Mouse (Mus musculus) heart, adult 11 months (tissue): ENCODE data around the gene Acad10.
"Not testable (repeated sequence)": the region's sequence is repeated elsewhere in the genome, so short reads cannot be mapped to it uniquely, and the experiment has no call there.

ENCODE experiments used
- DNase-seq: peaks from one replicate; pipeline ENCODE4 v3.0.0; 2022

Gene Acad10

DNA sequence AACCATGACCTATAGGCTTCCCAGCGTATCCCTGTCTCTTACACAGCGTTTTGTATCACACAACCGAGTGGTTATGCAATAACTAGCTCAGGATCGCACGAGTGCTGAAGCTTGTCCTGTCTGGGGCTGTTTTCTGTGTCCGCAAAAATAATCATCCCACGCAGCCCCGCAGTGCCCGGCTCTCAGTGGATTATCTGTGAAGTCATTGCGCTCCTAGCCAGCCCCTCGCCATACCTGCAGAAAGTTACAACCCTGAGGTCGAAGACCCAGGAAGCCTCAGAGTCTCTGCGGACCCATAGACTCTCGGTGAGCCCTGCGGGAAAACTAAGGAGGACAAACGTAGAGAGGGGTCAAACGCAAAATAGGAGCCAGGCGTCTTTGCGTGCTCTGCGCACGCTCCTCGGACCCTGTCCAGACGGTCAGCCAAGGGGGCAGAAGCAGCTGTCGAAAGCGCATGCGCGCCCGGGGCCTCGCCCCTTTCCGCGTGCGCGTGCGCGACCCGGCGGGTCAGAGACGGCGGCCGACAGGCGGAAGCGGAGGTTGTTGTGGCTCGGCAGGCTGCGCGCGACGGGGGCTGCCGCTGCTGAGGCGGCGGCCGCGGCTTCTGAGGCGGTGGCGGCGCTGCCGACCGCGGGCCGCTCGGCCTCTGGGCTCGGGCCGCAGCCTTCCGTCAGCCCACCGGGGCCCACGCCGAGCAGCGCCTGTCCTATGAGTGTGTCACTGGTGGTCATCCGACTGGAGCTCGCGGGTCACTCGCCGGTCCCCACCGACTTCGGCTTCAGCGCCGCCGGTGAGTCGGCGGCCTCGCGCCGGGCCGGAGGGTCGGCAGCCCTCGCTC lies at the start of gene Acad10, which contains the start of gene Brap:
TSS of gene Acad10 (minus strand) at position 456 of the 838 bp plus-strand sequence.
TSS of gene Brap (plus strand) at position 505 of the 838 bp plus-strand sequence.
- DNase-seq = peak; percentile 100

- DNase-seq = no peak
These were observed 44.4 kb upstream of the Acad10 start for GRCm38 (mm10) chr5:121704512-121705248.

GRCm38 (mm10) chr5:121703341-121703740 lies 43.0 kb upstream of the Acad10 start:
- DNase-seq = no peak

DNA sequence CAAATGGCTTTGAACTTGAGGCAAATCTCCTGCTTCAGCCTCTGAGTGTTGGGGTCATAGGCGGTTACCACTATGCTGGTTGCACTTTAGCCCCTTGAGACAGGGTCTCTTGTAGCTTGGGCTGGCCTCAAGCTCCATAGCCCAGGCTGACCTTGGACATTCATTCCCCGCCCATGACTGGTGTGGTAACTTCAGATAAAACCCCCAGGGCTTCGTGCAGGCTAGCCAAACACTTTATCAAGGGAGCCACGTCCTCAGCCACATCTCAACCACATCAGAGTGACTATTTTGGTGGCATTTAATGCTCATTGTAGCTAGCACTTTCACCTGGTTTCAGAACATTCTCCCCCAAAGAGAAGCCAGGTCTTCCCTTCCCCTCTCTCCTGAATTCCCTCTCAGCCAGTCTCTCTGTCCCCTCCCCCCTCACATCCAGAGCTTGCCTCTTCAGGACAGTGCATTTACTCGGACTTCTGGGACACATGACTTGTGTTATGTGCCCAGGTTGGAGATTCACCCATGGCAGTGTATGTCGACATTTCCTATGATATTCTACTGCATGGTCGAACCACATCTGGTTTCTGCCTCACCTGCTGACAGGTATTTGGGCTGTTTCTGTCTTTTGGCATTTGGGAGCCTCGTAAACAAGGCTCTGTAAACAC lies 40.9 kb upstream of the Acad10 start:
- DNase-seq = no peak

DNA sequence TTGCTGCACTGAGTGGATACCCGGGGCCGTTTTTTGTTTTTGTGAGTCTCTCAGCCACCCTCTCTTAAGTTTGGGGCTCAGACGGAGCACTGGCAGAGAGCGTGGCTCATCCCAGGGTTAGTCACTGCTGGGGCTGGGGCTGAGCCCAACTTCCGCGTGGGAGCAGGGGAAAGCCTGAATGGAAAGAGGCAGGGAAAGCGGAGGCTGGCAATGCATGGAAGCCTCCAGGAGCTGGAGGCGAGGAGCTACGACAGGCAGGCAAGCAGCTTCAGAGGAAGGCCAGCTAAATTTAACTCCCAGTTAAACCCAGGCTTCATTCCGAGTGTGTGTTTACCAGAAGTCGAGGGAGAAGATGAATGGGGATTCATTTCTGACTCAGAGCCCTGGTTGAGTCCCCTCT lies 40.2 kb upstream of the Acad10 start:
- DNase-seq = no peak

- DNase-seq = no peak
These were observed 39.6 kb upstream of the Acad10 start for GRCm38 (mm10) chr5:121699891-121700290.

GRCm38 (mm10) chr5:121696761-121697160 lies 36.4 kb upstream of the Acad10 start:
- no peak for DNase-seq

GRCm38 (mm10) chr5:121692897-121693296 lies 32.6 kb upstream of the Acad10 start:
- DNase-seq = peak; percentile 63

- DNase-seq = not testable (repeated sequence)
These were observed 31.1 kb upstream of the Acad10 start for GRCm38 (mm10) chr5:121691436-121691835.

DNA sequence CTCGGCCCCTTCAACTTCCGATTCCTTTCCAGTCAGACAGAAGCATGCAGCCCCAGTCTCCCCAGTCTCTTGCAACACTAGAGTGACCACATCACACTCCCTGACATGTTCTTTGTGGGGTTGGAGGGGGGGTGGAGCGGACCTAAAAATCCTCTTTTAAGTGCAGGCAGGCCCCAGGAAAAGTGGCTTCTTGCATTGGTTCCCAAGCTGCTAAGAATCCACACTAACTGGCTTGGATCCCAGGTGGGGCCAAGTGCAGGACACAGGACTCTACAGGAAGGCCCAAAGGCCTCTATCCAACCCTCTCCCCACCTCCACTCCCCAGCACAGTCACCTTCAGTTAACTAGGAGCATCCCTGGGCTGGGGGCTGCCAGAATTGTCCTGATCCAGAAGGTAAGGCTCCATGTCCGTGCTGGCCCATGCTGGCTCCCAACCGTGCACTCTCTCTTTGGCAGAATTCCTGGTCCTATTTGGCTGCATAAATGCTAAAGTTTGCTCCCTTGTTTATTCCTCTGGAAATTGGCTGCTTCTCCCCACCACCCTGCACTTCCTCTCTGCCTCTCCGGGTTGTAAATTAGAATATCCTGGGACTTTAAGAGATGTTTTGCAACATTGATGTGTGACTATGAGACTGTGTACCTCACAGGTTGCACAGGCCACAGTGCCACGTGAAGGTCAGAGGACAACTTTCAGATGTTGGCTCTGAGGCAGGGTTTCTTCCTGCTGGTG lies 30.3 kb upstream of the Acad10 start:
- DNase-seq = peak; percentile 97

- DNase-seq = no peak
These were observed 26.0 kb upstream of the Acad10 start for GRCm38 (mm10) chr5:121686113-121686898.

- no peak for DNase-seq
These were observed 25.2 kb upstream of the Acad10 start for GRCm38 (mm10) chr5:121685495-121685894.

- DNase-seq = no peak
These were observed 21.9 kb upstream of the Acad10 start for GRCm38 (mm10) chr5:121682250-121682649.

DNA sequence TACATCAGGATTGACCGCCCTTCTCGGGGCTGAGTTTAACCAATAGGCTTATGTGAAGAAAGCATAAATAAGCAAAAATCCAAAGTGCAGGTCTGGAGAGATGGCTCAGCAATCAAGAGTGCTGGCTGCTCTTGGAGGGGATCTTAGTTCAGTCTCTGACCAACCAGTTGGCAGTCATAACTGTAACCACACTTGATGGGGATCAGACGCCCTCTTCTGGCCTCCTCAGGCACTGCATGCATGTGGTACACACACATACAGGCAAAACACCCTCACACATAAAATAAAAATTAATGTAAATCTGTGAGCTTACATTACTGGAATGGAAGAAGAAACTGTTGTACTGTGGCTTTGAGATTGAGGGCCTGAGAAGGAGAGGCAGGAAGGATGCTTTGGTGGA lies 10.1 kb upstream of the Acad10 start:
- no peak for DNase-seq

DNA sequence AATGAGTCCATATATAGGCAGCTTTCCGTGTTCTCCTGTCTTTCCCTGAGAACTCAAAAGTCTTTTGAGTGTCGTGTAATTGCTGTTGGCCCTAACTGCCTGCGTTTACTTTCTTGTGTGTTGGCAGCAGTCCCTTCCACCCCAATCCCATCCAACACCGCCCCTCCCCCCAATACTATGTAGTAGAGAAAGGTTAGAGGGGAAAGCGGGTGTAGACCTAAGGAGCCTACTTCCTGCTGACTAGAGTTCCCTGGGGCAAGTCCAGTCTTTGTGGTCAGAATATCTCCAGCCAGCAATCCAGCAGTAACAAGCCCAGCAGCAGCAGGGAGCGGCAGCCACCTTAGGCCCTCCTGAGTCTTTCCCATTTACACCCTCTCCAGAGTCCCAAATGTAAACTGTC lies 8.1 kb upstream of the Acad10 start:
- no peak for DNase-seq

DNA sequence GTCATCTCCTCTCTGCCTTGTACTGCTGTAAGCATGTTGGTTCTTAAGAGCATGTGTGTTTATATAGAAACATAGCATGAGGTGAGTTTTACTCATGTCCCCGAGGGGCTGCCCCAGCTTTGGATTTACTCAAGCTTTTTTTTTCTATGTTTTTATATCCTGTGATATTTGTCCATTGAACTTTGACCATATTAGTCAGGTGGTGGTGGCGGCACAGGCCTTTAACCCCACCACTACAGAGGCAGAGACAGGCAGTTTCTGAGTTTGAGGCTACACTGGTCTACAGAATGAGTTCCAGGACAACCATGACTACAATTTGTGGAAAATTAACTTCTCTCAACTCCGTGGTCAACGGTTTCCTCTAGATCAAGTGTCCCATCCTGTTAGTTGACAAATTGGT lies 6.8 kb upstream of the Acad10 start:
- no peak for DNase-seq

DNA sequence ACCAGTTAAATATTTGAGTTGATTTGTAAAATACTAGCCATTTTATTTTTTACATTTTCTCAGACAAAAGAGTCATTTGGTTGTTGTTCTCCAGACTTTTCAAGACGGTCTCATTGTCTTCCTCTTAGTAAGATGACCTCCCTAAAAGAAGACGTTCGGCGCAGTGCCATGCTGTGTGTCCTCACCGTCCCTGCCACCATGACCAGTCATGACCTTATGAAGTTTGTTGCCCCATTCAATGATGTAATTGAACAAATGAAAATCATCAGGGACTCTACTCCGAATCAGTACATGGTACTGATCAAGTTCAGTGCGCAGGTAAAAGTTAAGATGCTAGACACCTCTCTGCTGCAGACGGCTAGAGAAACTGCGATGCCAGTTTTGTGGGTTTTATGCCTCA lies 4.7 kb upstream of the Acad10 start:
- DNase-seq = no peak

DNA sequence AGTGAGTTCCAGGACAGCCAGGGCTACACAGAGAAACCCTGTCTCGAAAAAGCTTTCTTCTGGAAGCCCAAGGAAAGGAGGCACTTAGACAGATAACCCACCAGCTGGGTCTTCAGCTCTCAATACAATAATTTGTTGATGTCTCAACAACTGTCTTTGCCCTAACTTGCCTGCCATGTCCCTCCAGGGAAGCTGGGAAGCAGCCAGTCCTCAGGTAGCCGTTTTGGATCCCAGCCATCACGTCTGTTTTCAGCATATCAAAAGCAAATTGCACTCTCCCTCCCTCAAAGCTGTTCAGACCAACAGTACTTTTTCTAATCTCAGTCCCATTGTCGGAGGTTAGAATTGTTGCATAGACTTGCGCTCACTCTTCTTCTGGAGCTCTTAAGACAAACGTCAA lies 3.8 kb upstream of the Acad10 start:
- no peak for DNase-seq

GRCm38 (mm10) chr5:121663456-121663855 lies 3.1 kb upstream of the Acad10 start:
- DNase-seq = no peak

GRCm38 (mm10) chr5:121661494-121661893 lies 1.2 kb upstream of the Acad10 start:
- DNase-seq = no peak

- DNase-seq = no peak
These were observed 562 bp upstream of the Acad10 start for GRCm38 (mm10) chr5:121660897-121661254.

- not testable (repeated sequence) for DNase-seq
These were observed 2.7 kb downstream of the Acad10 start for GRCm38 (mm10) chr5:121657656-121658055.
